Mouse (Mus musculus) urinary bladder, adult 2 months (tissue): ENCODE measurements around the gene Lysmd3. TPM values are rescaled to one million over a fixed set of nuclear protein-coding genes. Genes with fewer than 3 reads are reported as not detected.
A peak's percentile ranks its signal among the peaks of the same experiment; 100 is the strongest.
"Not testable (repeated sequence)": the region's sequence is repeated elsewhere in the genome, so short reads cannot be mapped to it uniquely, and the experiment has no call there.

Source experiments
- DNase-seq: peaks from one replicate; pipeline ENCODE4 v3.0.0; 2022; ENCODE audit warnings: low spot score
- polyA plus RNA-seq: library from polyadenylated mRNA; depleted of rRNA; stranded (reverse); fragments of >200 nt; gene quantifications from 2 replicates; pipeline ENCODE4 v1.2.3, GENCODE M21; 2012; rRNA removed

Lysmd3 gene
- 12.8 and 13.6 TPM in 2 replicates for polyA plus RNA-seq

DNA sequence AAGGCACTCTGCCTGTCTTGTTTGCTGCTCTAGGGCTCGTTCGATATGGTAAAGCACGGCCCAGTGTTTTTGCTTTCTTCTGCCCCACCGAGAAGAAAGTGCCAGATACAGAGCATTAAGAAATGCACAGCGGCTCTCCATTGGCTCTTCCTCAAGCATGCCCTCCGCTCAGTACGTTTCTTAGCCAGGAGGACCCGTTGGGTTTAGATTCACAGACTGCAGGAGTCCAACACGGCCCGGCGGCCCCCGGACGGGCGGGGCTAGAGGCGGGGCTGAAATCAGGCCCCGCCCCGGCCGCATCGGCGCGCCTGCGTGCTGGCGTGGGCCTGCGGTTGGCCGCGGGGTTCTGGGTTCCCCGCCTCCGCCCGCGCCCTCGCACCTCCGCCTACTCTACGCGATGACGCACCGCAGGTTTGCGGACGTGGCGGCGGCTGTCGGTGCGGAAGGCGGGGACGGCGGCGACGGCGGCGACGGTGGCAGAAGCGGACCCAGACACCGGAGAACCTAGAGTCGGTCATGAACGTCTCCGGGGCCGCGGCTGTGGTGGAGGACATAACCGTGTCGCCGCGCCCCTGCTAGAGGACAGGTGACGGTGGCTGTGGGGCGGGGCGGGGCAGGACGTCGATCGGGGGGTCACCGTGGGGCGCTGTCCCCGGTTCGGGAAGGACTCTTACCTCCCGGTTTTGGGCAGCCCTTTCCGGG is at the start of gene Lysmd3:
Lysmd3 (plus strand) TSS at position 313 of the 702 bp plus-strand sequence.
- peak; percentile 86 for DNase-seq

DNA sequence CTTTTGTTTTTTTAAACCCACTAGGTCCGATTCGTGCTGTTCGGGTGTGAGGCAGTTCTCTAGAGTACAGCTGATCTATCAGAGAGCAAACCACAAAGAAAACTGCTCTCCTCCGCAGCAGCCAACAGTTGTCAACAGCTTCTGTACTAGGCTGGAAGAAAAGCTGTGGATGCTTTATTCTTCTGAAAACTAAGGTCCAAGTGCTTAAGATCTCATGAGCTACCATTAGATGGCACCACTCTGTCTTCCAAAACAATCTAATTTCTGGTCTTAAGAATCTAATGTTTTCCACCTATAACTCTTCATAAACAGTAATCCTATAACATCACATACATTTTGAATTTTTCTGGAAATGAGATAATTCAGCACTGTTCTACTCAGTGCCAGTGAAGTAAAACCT is 47.1 kb upstream of the Lysmd3 start:
- no peak for DNase-seq

DNA sequence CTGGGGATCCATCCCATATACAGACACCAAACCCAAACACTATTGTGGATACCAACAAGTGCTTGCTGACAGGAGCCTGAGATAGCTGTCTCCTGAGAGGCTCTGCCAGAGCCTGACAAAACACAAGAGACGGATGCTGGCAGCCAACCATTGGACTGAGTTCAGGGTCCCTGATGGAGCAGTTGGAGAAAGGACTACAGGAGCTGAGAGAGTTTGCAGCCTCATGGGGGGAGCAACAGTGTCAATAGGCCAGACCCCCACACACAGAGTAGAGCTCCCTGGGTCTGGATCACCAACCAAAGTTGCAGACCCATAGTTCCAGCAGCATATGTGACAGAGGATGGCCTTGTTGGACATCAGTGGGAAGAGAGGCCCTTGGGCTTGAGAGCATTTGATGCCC is 29.6 kb upstream of the Lysmd3 start:
- not testable (repeated sequence) for DNase-seq

DNA sequence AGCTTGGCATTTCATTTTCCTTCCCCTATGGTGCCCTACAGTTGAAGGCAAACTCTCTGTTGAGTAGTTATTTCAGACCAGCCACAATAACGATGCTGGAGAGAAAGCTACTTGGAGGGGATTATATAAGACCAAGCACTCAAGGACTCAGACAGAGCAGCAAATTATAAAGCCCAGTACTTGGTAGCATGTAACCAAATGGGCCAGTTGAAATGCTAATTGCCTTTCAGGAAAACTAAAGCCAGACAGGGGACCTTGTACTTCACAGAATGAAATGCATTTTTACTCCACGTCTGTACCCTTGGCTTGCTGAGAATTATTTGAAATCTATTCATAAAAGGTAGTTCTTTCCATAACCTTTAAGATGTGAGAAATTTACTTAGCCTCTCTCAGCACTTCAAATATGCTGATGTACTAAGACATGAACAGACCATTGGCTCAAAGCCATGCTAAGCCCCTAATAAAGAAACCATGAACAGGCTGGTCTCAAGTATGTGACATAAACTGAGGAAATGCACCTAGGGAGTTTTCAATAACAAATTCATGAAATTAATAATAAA is 28.8 kb upstream of the Lysmd3 start:
- DNase-seq, result no peak

DNA sequence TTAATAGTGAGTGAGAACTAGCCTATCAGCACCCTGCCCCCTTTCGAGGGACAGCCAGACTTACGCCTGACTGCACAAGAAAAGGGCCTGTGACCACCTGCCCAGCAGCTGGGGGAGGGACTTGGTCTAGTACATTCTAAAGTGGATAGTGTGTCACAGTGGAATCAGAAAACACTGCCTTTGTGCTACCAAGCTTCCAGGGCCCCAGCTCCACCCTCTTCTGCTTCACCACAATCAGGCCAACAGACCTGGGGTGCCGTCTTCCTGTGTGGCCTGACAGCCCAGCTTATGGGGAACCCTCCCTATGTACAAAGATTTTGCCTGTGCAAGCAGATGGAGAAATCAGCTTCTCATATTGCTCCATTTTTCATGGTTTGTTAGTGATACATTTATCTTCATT is 28.1 kb upstream of the Lysmd3 start:
- no peak for DNase-seq

DNA sequence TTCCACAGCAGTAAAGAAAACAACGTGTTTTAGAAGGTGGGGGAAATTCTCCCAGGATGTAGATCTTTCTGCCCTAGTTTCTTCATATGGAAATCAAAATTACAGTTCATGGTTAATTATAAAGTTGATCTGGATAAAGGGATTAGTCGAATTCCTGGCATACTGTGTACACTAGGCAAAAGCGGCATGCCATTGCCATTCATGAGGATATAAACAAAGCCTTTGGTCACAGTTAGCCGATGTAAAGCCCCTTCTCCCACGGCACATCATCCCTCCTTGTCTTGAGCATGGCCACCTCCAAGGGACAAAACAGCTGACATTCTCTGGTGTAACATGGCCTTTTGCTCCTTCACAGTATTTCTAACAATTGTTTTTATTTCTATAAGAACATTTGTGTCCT is 26.9 kb upstream of the Lysmd3 start:
- DNase-seq, result no peak

DNA sequence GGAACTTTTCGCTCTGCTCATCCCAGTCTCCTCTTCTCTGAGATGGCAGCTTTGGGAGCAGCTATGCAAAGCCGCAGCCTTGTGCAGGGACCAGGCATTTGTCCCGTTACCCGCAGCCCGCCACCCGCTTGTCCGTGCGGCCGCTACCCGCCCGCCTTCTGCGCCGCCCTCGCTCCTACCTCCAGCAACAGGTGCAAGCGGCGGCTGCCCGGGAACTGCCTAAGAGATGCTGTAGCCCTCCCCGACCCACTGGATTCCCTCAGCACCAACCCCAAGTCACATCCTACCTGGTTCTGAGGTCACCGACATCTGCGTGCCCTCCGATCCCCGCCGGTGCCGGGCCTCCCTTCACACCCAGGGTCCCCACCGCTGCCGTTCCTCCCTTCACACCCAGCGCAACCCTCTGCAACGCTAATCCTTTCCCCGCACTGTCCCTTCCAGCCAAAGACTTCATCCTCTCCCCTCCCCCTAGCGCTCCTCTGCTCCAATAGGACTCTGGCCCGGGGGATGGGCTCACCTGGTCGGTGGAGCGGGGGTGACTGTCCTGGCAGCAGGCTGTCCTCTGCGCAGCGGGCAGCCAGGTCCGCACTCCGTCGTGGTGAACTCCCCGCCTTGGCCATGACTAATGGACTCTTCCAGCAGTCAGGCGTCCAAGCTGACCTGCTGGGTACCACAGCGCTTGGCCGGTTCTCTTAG is 24.6 kb upstream of the Lysmd3 start, which contains the start of gene Adgrv1:
Adgrv1 (minus strand) TSS at position 435 of the 696 bp plus-strand sequence.
- peak; percentile 24 for DNase-seq

DNA sequence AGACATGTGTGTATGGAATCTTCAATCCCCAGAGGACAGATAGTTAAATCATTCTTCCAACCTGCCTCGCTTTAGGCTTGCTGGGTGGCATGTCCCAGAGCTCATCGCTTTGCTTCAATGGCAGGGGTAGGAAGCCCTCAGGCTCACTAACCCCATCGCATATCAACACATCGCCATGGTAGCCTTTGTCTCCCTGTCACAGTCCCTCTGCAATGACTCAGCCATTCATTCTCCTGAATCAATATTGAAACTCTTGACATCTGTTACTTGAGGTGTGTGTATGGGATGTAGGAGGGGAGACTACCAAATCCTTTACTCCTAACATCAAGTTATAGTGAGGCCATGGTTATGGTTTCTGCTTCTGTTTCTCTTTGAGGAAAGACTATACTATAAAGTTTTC is 17.8 kb upstream of the Lysmd3 start:
- DNase-seq, result no peak

DNA sequence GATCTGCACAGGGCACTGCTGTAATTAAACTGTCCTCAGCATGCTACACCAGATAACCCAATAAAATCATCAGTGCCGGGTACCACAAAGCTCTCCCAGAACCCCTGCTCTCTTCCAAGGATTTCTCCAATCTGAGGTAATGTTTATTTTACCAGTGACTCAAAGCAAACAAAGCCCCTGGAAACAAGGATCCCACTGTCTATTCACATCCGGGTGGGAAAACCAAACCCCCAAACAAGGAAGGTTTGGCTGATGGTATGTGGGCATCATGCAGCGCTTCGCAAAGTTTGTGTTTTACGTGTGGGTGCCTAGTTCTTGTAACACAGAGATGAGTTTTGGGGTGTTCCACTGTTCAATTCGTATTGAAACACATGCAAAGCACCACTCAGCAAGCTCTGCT is 16.6 kb upstream of the Lysmd3 start:
- DNase-seq, result no peak

DNA sequence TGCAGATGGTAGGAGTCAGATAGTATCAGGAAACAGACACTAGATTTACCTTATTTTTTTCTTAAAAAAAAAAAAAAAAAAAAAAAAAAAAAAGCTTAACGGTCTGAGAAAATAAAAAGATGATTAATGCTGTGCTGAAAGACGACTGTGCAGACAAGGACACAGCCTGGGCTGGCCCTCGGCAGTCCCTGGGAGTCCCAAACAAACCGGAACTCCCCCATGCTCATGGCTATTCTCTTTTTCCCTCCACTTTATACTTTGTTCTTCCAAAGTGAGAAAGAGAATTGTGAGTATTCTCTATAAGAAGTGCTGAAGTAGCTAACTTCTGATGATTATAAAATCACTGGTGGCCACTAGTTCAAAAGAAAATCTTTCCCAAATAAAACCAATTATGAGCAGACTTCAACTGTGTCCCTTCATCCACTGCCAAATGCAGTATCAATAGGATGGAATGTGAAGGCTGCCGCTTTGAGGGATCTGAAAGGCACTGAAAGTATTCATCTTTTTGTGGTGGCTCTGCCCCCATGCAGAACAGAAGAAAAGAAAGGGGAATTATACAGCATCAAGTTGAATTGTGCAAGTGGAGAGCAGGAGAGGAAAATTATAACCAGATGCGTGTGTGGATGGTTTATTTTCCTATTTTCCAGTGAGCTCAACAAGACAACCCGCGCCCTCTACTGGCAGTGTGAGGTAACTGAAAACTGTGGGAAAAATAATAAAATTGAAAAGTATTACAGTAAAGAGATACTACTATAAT is 16.0 kb upstream of the Lysmd3 start:
- DNase-seq, result no peak

DNA sequence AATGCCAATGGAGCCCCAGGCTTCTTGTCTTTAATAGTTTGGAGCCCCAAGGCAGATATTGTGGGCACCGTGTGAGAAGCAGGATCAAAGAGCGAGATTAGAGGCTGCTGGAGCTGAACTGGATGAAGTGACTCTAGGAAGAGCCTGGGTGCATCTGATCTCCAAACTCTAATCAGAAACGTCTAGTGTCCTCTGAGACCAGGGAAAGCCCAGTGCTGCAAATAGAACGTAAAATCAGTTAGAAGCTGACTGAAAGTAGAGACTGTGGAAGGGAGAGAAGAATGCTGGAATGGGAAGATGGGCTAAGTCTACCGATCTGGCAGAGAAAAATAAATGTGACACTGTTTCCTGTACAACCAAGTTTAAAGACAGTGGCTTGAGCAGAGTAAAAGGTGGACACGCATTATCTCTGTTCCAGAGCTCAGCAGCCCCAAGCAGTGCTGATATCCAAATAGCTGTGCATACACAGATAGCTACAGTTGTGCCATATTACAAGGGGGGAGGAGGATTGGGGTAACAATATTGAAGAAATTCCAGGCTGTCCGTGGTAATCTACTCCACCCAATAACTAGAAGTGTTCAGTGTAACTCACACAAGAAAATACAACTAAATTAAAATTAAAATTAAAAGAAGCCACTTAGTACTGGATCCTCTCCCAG is 14.8 kb upstream of the Lysmd3 start:
- DNase-seq, result no peak

DNA sequence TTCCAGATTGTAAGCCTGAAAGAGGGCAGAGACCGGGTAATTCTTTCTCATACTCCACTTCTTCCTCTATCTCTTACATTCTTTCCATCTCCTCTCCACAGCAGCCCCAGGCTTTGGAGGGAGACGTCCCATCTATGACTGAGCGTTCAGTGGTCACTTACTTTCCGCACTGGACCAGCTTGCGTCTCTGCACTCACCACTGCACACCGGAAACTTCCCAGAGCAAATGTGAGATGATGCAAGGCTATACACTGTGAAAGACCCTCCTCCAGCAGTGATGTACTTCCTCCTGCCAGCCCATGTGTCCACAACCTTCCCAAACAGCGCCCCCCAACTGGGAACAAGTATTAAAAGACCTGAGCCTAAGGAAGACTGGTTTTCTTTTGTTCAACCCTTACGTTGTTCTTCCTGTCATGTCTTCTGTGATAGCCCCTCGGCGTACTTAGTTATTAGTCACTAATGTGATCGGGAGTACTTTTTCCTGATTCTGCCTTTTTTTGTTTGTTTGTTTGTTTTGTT is 13.4 kb upstream of the Lysmd3 start:
- DNase-seq, result no peak

DNA sequence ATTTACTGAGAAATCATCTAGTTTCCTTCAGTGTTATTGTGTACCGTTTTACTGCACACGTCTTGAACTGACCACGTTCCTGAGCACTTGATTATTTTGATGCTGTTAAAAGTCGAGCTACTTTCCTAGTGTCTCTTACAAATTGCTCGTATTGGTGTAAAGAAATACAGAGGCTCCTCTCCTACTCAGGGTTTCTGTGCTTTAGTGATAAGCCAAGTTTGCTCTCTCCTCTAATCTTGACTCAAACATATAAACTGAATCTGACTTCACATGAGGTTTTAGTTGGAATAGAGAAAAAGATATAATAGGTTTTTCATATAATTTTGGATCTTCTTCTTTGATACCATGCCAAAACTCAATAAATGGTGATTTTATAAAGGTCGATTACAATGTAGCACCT is 11.1 kb upstream of the Lysmd3 start:
- no peak for DNase-seq

DNA sequence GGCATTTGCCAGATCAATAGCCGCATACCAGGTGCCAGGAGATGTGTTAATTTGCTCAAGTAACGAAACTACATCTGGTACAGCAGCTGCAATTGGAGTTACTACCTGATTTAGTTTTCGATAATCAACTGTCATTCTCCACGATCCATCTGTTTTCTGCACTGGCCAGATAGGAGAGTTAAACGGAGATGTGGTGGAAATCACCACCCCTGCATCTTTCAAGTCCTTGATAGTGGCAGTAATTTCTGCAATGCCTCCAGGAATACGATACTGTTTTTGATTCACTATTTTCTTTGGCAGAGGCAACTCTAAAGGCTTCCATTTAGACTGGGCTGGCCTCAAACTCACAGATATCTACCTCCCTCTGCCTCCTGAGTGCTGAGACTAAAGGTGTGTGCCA is 7.1 kb upstream of the Lysmd3 start:
- not testable (repeated sequence) for DNase-seq

DNA sequence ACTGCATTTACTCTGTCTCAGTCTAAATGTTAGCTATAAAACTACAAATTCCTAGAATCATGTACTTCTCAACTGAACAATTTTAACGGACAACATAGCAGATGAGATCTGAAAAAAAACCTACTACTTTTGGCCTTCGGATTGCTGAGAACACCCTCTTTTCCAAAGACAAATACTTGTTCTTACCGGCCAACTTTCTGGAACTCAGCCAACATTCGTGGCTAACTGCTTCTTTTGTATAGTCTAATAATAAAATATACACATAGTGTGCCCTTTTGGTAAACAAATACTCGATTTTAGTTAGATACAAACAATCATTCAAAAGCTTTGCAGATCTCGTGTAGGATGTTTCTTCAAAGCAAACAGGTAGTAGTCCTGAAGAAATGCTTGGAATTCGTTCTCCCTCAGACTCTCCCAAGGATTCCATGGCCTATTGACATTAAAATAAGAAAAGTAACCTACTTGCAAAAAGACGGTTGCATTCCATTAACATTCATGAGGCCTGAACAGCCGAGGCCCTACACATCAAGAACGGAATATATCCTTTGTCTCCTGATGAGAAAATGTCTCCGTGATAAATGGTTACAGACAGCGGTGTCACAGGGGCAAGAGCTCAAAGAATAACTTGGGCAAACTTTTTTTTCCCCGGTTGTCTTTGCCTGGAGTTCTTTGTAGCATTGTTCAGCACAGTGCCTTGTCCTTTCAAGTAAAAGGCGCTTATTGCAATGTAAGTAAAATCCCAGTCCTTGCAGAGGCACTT is 1.2 kb upstream of the Lysmd3 start:
- DNase-seq, result no peak

DNA sequence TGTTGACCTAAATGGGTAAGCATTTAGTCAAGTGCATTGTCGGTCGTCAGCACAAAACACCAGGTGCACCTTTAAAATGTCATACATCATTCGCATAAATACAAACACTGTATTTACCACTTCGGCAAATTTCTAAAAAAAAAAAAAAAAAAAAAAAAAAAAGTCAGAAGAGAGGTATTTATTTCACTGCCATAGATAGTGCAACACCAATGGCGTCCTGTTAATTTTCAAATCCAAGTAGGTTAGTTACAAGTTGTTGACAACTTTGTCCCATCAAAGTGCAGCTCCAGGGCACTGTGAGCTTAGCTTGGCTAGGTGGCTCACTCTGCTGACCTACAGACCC is 484 bp upstream of the Lysmd3 start:
- no peak for DNase-seq

DNA sequence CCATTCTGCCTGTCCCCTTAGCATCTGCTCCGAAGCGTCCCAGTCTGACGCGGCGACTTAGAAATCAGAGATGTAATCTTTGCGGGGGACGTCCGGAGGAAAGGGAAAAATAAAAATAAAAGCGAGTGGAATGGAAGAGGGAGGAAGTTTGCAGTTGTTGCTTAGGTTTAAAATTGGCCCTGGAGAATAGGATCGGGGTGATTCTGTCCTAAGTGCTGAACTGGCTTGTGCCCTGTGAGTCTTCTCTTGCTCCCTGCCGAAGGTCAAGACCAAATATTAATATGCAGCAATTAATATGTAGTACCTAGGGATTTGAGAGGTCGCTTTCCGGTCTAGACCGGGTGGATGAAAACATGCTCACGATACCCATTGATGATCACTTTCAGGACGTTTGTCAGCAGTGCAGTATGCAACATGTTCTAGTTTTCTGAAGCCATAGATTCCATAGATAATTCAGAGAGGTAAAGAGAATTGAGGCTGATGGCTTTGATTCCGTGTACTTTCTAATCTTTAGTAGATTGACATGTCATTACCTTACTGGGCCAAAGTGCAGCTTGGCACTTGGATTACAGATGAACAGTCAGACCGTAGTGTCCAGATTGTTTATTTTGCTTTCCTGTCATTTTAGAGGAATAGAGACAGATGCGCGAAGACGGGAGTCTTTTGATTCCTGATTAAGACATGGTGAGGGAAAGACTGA is 740 bp downstream of the Lysmd3 start:
- no peak for DNase-seq

DNA sequence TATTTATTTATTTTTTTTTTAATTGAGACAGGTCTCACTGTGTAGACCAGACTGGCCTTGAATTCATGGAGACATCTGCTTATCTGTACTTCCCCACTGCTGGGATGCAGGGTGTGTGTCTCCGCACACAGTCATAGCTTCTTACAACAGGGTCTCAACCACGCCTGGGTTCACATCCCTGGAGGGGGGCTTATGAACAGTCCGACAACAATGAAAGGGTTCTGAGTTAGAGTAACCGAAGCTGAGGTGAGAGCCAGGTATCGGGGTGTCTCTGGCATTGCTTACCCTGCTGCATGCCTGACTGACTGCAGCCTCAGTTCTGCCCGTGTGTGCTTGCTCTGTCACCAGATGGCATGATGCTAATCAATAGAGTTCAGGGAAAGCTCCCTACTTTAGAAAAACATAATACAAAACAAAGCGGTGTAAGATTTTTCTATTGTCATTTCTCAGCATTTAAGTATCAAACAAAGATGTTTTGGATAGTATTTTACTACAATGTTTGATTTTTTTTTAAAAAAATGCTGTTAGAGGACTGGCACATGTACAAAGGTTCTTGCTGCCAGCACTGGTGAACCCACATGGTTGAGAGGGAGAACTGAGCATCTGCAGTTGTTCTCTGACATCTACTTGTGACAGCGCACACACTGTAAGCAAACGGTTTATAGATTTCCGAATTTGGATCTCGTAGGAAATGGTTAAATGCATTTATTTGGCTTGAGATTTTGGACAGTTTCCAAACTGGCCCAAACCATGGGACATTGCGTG is 6.3 kb downstream of the Lysmd3 start:
- DNase-seq, result no peak

DNA sequence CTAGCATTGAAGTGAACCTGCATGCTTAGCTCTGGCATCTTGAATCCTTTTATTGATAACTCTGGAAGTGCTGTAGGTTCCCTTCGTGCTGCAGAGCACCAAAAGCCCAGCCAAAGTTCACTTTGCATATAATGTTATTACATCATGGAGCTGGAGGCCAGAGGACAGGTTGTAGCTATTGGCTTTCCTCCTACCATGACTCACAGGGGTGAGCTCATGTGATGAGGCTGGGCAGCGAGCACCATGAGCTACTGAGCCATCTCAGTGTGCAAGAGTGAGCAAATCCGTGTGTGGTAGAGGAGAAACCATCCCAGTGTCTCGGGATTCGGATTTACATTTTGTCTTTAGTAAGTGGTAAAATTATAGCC is 6.9 kb downstream of the Lysmd3 start:
- no peak for DNase-seq

DNA sequence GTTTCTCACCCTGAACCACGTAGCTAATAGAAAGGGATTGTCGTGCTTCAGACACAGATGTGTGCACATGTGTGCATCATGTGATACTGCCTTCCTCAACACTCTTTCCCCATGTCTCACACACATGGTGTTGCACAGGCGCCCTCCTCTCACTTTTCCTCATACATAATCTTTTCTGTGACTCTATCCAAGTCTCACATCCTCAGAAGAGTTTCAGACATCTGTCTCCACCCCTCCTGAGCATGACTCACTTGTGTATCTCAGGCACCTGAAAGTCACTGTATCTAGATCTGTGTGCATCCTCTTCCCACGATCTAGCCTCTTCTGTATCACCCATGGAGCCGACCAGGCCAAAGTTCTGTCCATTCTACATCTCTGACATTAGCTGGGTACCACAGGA is 10.2 kb downstream of the Lysmd3 start:
- DNase-seq, result no peak
